Comparison of ENCODE assay signal across 8 mouse cellular contexts in genomic region chr17:24513609-24514008, GRCm38 (mm10). TPM values are rescaled to one million over a fixed set of nuclear protein-coding genes. Genes with fewer than 3 reads are reported as not detected.
DNase-seq lines count a peak whose midpoint lies in the region; ATAC-seq and TF ChIP-seq lines count a peak whose summit lies in the region.

No protein-coding gene starts in this region.

- H3K27me3 ChIP-seq in ES-Bruce4 (ENCODE audit: control insufficient read depth, insufficient read depth, low read length, poor library complexity, severe bottlenecking): no peaks in the 10 kb centered on the region
- no peaks in the 10 kb centered on the region for H3K27me3 ChIP-seq in lung, embryonic 15.5 days

- no peak overlapping the region for H3K27ac ChIP-seq in ES-Bruce4 (ENCODE audit: insufficient read depth, low read length)
- H3K27ac ChIP-seq in lung, embryonic 15.5 days: peak overlapping the region; percentile 76; the same call in 1 of the 2 replicates

- no peak for TF ChIP-seq EP300 in ES-Bruce4 (IDR thresholded peaks at IDR 0.05; ENCODE audit: insufficient read depth, low read depth, low read length)

- intact Hi-C loops in heart, postnatal 10 days (cut with DNase I): loop anchor here (2.0 kb wide), 2 partner anchors 19 to 35 kb away; partner anchors contain the start of gene Mlst8

- H3K9me3 ChIP-seq in ES-Bruce4 (replicated peaks; ENCODE audit: control insufficient read depth, insufficient read depth, low read length, poor library complexity, severe bottlenecking): no peaks in the 10 kb centered on the region
- H3K9me3 ChIP-seq in lung, embryonic 15.5 days: no peaks in the 10 kb centered on the region

- 41% methylated on average over 5 of the region's 5 CpGs for WGBS in lung, embryonic 15.5 days

- H3K9ac ChIP-seq in ES-Bruce4 (ENCODE audit: low read depth, poor library complexity, severe bottlenecking): no peak overlapping the region
- H3K9ac ChIP-seq in lung, embryonic 15.5 days: peak overlapping the region; percentile 20

- H3K4me1 ChIP-seq in ES-Bruce4 (ENCODE audit: control insufficient read depth, insufficient read depth, low read length): no peaks in the 10 kb centered on the region
- no peaks in the 10 kb centered on the region for H3K4me1 ChIP-seq in lung, embryonic 15.5 days

- peak overlapping the region; percentile 45 for H3K4me2 ChIP-seq in lung, embryonic 15.5 days

- no peak overlapping the region for H3K4me3 ChIP-seq in ES-Bruce4 (ENCODE audit: low read depth, low read length)
- peak overlapping the region; percentile 22 for H3K4me3 ChIP-seq in lung, embryonic 15.5 days

- peak; percentile 66 for DNase-seq in 3T3-L1 (ENCODE audit: low read depth, low spot score)
- DNase-seq in embryo, embryonic 10.5 days (ENCODE audit: low spot score): peak; percentile 67
- DNase-seq in heart, postnatal 10 days: peak; percentile 73 to 76
- DNase-seq in kidney, postnatal 25 days: peak; percentile 62 to 73
- DNase-seq in right cerebral cortex, postnatal 10 days (ENCODE audit: low spot score in 2 of 2): peak; percentile 77 to 84

- peak; percentile 68 for TF ChIP-seq CTCF in ES-Bruce4 (IDR thresholded peaks at IDR 0.05; ENCODE audit: low read depth, low read length)

- no peak for ATAC-seq in lung, embryonic 15.5 days (ENCODE audit: borderline replicate concordance, extremely low read depth, low FRiP score, low TSS enrichment)
- ATAC-seq in activated CD4-positive, CD25-positive, alpha-beta regulatory T cell, adult 4 months: no peak

- peaks cover 21% of the 10 kb centered on the region for H3K36me3 ChIP-seq in ES-Bruce4 (ENCODE audit: control insufficient read depth, insufficient read depth, low read length, poor library complexity, severe bottlenecking)
- peaks cover 66% of the 10 kb centered on the region for H3K36me3 ChIP-seq in lung, embryonic 15.5 days

- TF ChIP-seq POLR2A in ES-Bruce4 (IDR thresholded peaks at IDR 0.05; ENCODE audit: insufficient read depth, low read length): no peak

RNA-seq across cellular contexts. Expression of gene Traf7, which starts 14.1 kb away (rescaled TPM):
- polyA plus RNA-seq in ES-Bruce4 (2011; ENCODE audit: insufficient read depth, insufficient read length, low read depth, missing spikeins): 145 and 168 TPM in 2 replicates
- 10 to 100 TPM; 75.9 to 77.9 TPM for total RNA-seq in heart, postnatal 10 days (2021)
- 96.7 and 106 TPM in 2 replicates for polyA plus RNA-seq in lung, embryonic 15.5 days (2015; fragmentation: Nextera tagmentation; extraction: Ambion mirVana)
- 10 to 100 TPM; 35.0 to 58.7 TPM for polyA plus RNA-seq in activated CD4-positive, CD25-positive, alpha-beta regulatory T cell, adult 4 months (2017; shearing (Covaris generic))

RNA-seq across cellular contexts. Expression of gene Rab26, which starts 20.4 kb away (rescaled TPM):
- polyA plus RNA-seq in ES-Bruce4 (2011; ENCODE audit: insufficient read depth, insufficient read length, low read depth, missing spikeins): 1.2 and 1.5 TPM in 2 replicates
- total RNA-seq in heart, postnatal 10 days (2021): under 1 TPM; 0.32 to 0.45 TPM
- polyA plus RNA-seq in lung, embryonic 15.5 days (2015; fragmentation: Nextera tagmentation; extraction: Ambion mirVana): 2.3 and 3.3 TPM in 2 replicates
- polyA plus RNA-seq in activated CD4-positive, CD25-positive, alpha-beta regulatory T cell, adult 4 months (2017; shearing (Covaris generic)): 1 to 10 TPM; 2.8 to 3.3 TPM

RNA-seq across cellular contexts. Expression of gene Caskin1, which starts 25.2 kb away (rescaled TPM):
- 1.7 and 3.3 TPM in 2 replicates for polyA plus RNA-seq in ES-Bruce4 (2011; ENCODE audit: insufficient read depth, insufficient read length, low read depth, missing spikeins)
- under 1 TPM; 0.48 to 0.52 TPM for total RNA-seq in heart, postnatal 10 days (2021)
- polyA plus RNA-seq in lung, embryonic 15.5 days (2015; fragmentation: Nextera tagmentation; extraction: Ambion mirVana): 0.97 and 1.0 TPM in 2 replicates
- polyA plus RNA-seq in activated CD4-positive, CD25-positive, alpha-beta regulatory T cell, adult 4 months (2017; shearing (Covaris generic)): under 1 TPM; 0.10 to 0.17 TPM

RNA-seq across cellular contexts. Expression of gene Mlst8, which starts 34.7 kb away (rescaled TPM):
- polyA plus RNA-seq in ES-Bruce4 (2011; ENCODE audit: insufficient read depth, insufficient read length, low read depth, missing spikeins): 20.4 and 22.8 TPM in 2 replicates
- total RNA-seq in heart, postnatal 10 days (2021): 10 to 100 TPM; 11.6 to 12.9 TPM
- 31.6 and 34.5 TPM in 2 replicates for polyA plus RNA-seq in lung, embryonic 15.5 days (2015; fragmentation: Nextera tagmentation; extraction: Ambion mirVana)
- polyA plus RNA-seq in activated CD4-positive, CD25-positive, alpha-beta regulatory T cell, adult 4 months (2017; shearing (Covaris generic)): 10 to 100 TPM; 12.6 to 15.3 TPM

RNA-seq across cellular contexts. Expression of gene Pkd1, which starts 36.0 kb away (rescaled TPM):
- polyA plus RNA-seq in ES-Bruce4 (2011; ENCODE audit: insufficient read depth, insufficient read length, low read depth, missing spikeins): 13.0 and 14.8 TPM in 2 replicates
- total RNA-seq in heart, postnatal 10 days (2021): 10 to 100 TPM; 60.1 to 72.2 TPM
- 24.7 and 30.2 TPM in 2 replicates for polyA plus RNA-seq in lung, embryonic 15.5 days (2015; fragmentation: Nextera tagmentation; extraction: Ambion mirVana)
- 10 to 100 TPM; 11.5 to 15.4 TPM for polyA plus RNA-seq in activated CD4-positive, CD25-positive, alpha-beta regulatory T cell, adult 4 months (2017; shearing (Covaris generic))
